Mouse (Mus musculus) neural tube, embryonic 11.5 days (tissue): ENCODE measurements around the gene Samd4. TPM values are rescaled to one million over a fixed set of nuclear protein-coding genes. Genes with fewer than 3 reads are reported as not detected.
A peak's percentile ranks its signal among the peaks of the same experiment; 100 is the strongest.

Experiments used
- ATAC-seq: fragments of 200-750 bp; cut with Nextera tagmentation; 2 replicates; pipeline ENCODE4 v1.8.0; 2017; ENCODE audit warnings: moderate number of reproducible peaks, mild to moderate bottlenecking, moderate TSS enrichment, moderate library complexity; ENCODE audit not compliant: insufficient read depth, low FRiP score, low TSS enrichment
- DNase-seq: peaks from one replicate; pipeline ENCODE4 v3.0.0-alpha.2; 2015; ENCODE audit warnings: low spot score
- H3K27ac ChIP-seq: fragments of 300-500 bp; sonication (generic); 2 replicates; pipeline ENCODE4 v1.5.1; 2014; ENCODE audit warnings: low read depth, mild to moderate bottlenecking, low read length
- H3K27me3 ChIP-seq: fragments of 300-500 bp; sonication (generic); 2 replicates; pipeline ENCODE4 v1.6.1; 2014; ENCODE audit warnings: mild to moderate bottlenecking, low read length, mixed read lengths; ENCODE audit not compliant: control insufficient read depth, insufficient read depth
- H3K36me3 ChIP-seq: fragments of 300-500 bp; sonication (generic); 2 replicates; pipeline ENCODE4 v1.6.1; 2014; ENCODE audit warnings: mild to moderate bottlenecking, low read length, moderate library complexity, mixed read lengths; ENCODE audit not compliant: control insufficient read depth, insufficient read depth
- H3K4me1 ChIP-seq: fragments of 300-500 bp; sonication (generic); 2 replicates; pipeline ENCODE4 v1.6.1; 2014; ENCODE audit warnings: low read length, mixed read lengths; ENCODE audit not compliant: control insufficient read depth, insufficient read depth
- H3K4me2 ChIP-seq: fragments of 300-500 bp; sonication (generic); 2 replicates; pipeline ENCODE4 v1.6.1; 2014; ENCODE audit warnings: low read depth, mild to moderate bottlenecking, moderate library complexity
- H3K4me3 ChIP-seq: fragments of 300-500 bp; sonication (generic); 2 replicates; pipeline ENCODE4 v1.5.1; 2014; ENCODE audit warnings: low read depth, low read length
- H3K9ac ChIP-seq: fragments of 300-500 bp; sonication (generic); 2 replicates; pipeline ENCODE4 v1.6.1; 2014; ENCODE audit warnings: mild to moderate bottlenecking, low read length
- H3K9me3 ChIP-seq: fragments of 300-500 bp; sonication (generic); 2 replicates; pipeline ENCODE4 v1.6.1; 2016; ENCODE audit warnings: low read length; ENCODE audit not compliant: control insufficient read depth
- WGBS: fragments of 180-500 bp; shearing (Covaris S2); extraction: QIAGEN DNeasy Blood & Tissue Kit; methylation state at CpG from one replicate; pipeline ENCODE4 v1.1.7; 2014; 5-methylcytosine and 5-hydroxymethylcytosine counted together
- polyA plus RNA-seq: library from polyadenylated mRNA; unstranded; fragments of >200 nt; fragmentation: Nextera tagmentation; extraction: Ambion mirVana; gene quantifications from 2 replicates; pipeline ENCODE4 v1.2.1, GENCODE M21; 2014

Gene Samd4
- polyA plus RNA-seq, 1 experiment from 2014 or later: 2.5 TPM

DNA sequence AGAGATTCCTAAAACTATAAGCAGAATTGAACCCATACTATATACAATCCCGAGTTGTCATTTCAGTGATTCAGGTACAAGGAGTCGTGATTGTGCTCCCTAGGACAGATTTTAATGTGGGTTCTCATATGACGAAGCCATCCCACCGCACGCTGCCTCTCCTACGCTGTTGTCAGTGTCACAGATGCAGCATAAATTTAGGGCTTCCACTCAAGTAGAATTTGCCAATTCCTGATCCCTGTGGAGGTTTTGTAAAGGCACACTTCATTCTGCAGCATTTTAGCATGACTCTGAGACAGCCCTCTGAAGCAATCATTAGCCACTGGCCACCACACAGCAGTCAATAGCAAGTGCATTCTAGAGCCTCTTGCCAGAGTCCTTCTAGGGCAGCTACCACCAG, 166.4 kb downstream of the Samd4 start:
- ATAC-seq: no peak
- no peaks in the 10 kb centered on the region for H3K36me3 ChIP-seq
- no peaks in the 10 kb centered on the region for H3K9me3 ChIP-seq
- no peak for DNase-seq
- no peaks in the 10 kb centered on the region for H3K4me1 ChIP-seq
- no peak overlapping the region for H3K9ac ChIP-seq
- 89% methylated on average over 6 of the region's 6 CpGs for WGBS
- H3K27me3 ChIP-seq: no peaks in the 10 kb centered on the region
- H3K27ac ChIP-seq: no peak overlapping the region
- H3K4me2 ChIP-seq: no peak overlapping the region
- no peak overlapping the region for H3K4me3 ChIP-seq

DNA sequence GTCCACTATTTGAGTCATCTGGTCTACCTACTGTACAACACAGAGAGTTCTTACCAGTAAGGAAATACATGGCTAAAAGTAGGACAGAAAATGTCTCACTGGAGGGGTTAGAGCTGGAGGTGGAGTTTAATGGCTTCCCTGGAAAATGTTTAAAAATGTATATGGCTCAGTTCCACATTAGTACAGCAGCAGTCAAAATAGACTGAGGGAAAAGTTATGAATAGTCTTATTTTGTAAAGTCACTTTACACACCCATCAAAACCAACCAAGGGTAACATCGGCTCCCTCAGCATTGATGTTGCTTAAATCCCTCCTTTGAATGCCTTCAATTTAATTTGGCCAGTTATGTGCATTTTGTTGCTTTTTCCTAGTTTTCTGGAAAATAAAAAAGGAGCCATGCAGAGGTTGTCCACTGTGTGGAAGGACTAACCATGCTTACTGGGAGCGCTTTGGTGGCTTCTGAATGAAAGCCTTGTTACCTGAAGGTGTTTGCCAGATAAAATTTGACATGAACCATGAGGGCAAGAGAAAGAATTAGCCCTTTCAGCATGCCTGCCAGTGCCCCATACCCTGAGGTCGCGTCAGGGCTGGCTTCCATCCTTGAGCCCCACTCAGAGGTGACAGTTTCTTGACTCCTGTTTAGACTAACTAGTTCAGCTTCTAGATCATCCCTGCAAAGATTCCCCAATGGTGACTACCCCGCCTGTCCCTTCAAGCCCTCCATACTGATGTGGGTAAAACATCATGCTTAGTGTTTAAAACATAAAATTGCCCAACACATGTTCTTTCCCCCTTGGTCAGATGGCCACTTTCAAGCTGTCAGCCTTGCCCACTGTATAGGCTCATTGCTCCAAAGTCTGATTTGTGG, 169.3 kb downstream of the Samd4 start:
- WGBS: 90% methylated on average over 5 of the region's 5 CpGs
- Histone ChIP-seq H3K4me1 (no peaks in the 10 kb centered on the region), H3K27me3 (no peaks in the 10 kb centered on the region), H3K4me3 (no peak overlapping the region), H3K9me3 (no peaks in the 10 kb centered on the region), H3K36me3 (no peaks in the 10 kb centered on the region), H3K27ac (no peak overlapping the region), H3K4me2 (no peak overlapping the region), H3K9ac (no peak overlapping the region)
- ATAC-seq: no peak
- no peak for DNase-seq

DNA sequence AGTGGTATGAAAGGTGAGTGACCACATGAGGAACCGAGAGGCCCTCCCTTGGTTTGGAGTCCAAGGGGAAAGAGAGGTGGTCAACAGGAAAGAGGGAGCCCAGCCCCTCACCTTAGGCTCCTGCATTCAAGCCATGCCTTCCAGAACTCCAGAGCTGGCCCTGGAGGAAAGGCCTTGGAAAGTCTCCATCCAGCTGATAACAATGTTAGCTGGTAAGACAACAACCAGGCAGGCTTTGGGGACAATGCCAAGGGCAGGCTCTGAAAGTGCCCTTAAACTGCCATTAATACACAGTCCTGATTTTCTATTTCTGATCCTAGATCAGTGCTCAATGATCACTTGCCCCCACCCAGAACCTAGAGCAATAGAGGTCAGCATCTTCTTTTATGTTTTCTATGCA, 170.4 kb downstream of the Samd4 start:
- H3K4me3 ChIP-seq: no peak overlapping the region
- 88% methylated on average over 1 of the region's 1 CpGs for WGBS

DNA sequence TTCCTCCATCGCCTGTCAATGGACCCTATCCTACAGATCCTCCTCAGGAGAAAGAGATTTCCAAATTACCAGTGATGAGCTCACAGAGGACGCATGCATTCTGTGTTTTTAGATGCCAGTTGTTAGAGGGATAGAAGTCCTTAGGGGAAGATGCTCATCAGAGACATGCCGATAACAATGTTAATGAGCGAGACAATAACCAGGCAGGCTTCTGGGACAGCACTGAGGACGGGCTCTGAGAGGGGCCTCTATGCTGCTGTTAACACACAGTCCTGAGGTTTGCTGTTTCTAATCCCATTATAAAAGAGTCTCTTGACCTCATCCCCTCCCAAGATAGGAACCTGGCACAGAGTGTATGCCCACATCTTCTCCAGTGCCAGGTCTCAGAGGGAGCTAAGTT, 171.2 kb downstream of the Samd4 start:
- Histone ChIP-seq H3K4me1 (no peaks in the 10 kb centered on the region), H3K27me3 (no peaks in the 10 kb centered on the region), H3K9me3 (no peaks in the 10 kb centered on the region), H3K4me3 (no peak overlapping the region), H3K27ac (no peak overlapping the region), H3K4me2 (no peak overlapping the region), H3K9ac (no peak overlapping the region), H3K36me3 (no peaks in the 10 kb centered on the region)
- whole genome bisulfite sequencing: 90% methylated on average over 5 of the region's 5 CpGs
- ATAC-seq (no peak), DNase-seq (no peak)

More for the DNA sequence above, 170.4 kb downstream of the Samd4 start:
- Histone ChIP-seq H3K27ac (no peak overlapping the region), H3K4me1 (no peaks in the 10 kb centered on the region), H3K4me2 (no peak overlapping the region), H3K9ac (no peak overlapping the region), H3K36me3 (no peaks in the 10 kb centered on the region), H3K27me3 (no peaks in the 10 kb centered on the region), H3K9me3 (no peaks in the 10 kb centered on the region)
- no peak for ATAC-seq
- no peak for DNase-seq

DNA sequence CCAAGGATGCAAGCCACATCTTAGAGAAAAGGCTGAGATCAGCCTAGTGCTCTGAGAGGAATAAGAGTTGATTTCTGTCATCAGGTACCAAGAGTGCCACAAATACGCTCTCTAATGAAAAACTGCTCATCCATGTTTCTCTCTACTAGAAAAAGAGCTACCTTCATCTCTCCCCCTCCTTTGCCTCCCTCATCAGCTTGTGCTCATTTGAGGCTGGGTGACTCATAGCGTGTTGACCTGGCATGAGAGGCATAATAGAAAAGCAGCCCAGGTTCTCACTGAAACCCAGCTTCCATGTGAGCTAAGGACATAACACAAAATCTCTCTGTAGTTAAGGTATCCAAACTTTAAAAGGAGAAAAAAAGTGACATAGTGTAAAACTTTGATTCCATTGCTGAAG, 176.3 kb downstream of the Samd4 start:
- 94% methylated on average over 2 of the region's 2 CpGs for WGBS
- DNase-seq: no peak
- H3K36me3 ChIP-seq: no peaks in the 10 kb centered on the region
- H3K27ac ChIP-seq: no peak overlapping the region
- H3K4me2 ChIP-seq: no peak overlapping the region
- ATAC-seq: no peak
- H3K9me3 ChIP-seq: no peaks in the 10 kb centered on the region
- no peak overlapping the region for H3K4me3 ChIP-seq
- no peak overlapping the region for H3K9ac ChIP-seq
- no peaks in the 10 kb centered on the region for H3K27me3 ChIP-seq
- no peaks in the 10 kb centered on the region for H3K4me1 ChIP-seq

DNA sequence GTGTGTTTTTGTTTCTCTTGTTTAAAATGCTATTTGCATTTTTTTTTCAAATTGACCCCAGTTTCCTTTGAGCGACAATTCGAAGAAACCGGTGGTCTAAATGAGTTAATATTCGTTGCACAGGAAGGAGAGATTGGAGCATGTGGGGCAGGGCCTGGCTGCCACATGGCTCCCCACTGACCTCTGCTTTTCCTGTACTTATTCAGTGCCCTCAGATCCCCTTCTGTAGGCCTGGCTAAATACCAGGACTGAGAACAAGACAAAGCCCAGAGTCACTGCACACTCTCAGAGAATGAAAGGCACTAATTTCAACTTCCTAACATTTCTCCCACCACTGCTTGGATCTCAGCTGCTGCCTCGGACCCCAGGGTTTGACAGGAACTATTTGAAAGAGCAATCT, 182.4 kb downstream of the Samd4 start:
- Histone ChIP-seq H3K9me3 (no peaks in the 10 kb centered on the region), H3K27me3 (no peaks in the 10 kb centered on the region), H3K4me3 (no peak overlapping the region), H3K9ac (no peak overlapping the region), H3K4me2 (no peak overlapping the region), H3K36me3 (no peaks in the 10 kb centered on the region), H3K27ac (no peak overlapping the region), H3K4me1 (no peaks in the 10 kb centered on the region)
- DNase-seq (no peak), ATAC-seq (no peak)
- WGBS: 61% methylated on average over 5 of the region's 5 CpGs

DNA sequence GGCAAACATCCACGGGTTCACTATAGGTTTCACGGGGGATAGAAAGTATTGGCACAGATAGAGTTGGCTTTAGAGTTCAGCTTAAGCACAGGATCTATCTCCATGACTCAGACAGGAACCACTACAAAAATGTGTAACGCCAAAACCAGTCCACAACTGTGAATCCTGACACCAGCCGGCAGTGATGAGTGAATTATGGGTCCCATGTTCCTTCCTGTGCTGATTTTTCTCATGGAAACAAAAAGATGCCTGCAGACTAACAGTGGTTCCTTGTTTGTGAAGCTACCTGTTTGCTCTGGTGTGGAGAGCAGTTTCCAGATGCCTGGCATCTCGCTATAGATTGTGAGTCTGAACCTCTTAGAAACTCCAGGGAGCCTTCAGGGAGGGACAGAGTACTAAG, 184.2 kb downstream of the Samd4 start:
- Histone ChIP-seq H3K9ac (no peak overlapping the region), H3K4me2 (no peak overlapping the region), H3K4me1 (no peaks in the 10 kb centered on the region), H3K27me3 (no peaks in the 10 kb centered on the region), H3K9me3 (no peaks in the 10 kb centered on the region), H3K27ac (no peak overlapping the region), H3K36me3 (no peaks in the 10 kb centered on the region), H3K4me3 (no peak overlapping the region)
- WGBS: 79% methylated on average over 5 of the region's 5 CpGs
- no peak for DNase-seq
- no peak for ATAC-seq

DNA sequence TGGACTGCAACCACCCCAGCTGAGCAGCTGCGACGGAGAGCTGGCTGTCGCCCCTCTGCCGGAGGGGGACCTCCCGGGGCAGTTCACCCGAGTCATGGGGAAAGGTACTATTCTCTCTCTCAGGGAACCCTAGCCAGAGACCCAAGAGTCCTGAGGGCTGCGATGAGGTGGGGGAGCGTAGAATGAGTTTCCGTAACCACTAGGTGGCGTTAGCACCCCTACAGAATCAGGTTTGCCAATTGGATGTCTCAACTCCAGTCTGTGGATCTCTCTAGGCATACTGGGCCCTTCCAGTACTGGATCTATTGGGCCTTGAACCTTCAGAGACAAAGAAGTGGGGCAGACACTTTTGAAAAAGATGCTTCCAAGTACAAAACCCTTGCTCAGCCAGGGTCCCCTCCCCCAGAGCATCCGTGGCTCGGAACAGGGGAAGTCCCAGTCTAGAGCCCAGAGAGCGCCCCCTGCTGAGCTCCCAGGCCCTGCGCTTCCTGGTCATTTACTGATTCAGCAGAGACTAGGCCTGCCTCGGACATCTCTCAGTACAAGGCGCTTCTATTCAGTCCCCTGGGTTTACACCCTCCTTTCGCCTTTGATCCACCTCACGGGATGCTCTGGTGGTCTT, 191.5 kb downstream of the Samd4 start:
- H3K4me2 ChIP-seq: no peak overlapping the region
- ATAC-seq (no peak), DNase-seq (peak; percentile 30)
- no peak overlapping the region for H3K4me3 ChIP-seq
- H3K27ac ChIP-seq: no peak overlapping the region
- H3K9ac ChIP-seq: no peak overlapping the region
- no peaks in the 10 kb centered on the region for H3K4me1 ChIP-seq
- H3K36me3 ChIP-seq: no peaks in the 10 kb centered on the region
- no peaks in the 10 kb centered on the region for H3K27me3 ChIP-seq
- 61% methylated on average over 18 of the region's 18 CpGs for WGBS
- H3K9me3 ChIP-seq: no peaks in the 10 kb centered on the region
